Comparison of ENCODE assay signal across 7 mouse cellular contexts in genomic region chr1:180571721-180572120, GRCm38 (mm10). TPM values are rescaled to one million over a fixed set of nuclear protein-coding genes. Genes with fewer than 3 reads are reported as not detected.
DNase-seq lines count a peak whose midpoint lies in the region; ATAC-seq and TF ChIP-seq lines count a peak whose summit lies in the region.
"Not testable (repeated sequence)": the region's sequence is repeated elsewhere in the genome, so short reads cannot be mapped to it uniquely, and the experiment has no call there.

No protein-coding gene starts in this region.

- H3K4me1 ChIP-seq in cortical plate, adult 2 months (ENCODE audit: control insufficient read depth, insufficient read depth, low read length) = peaks cover 18% of the 10 kb centered on the region
- peaks cover 38% of the 10 kb centered on the region for H3K4me1 ChIP-seq in hindbrain, embryonic 13.5 days (replicated peaks)
- peaks cover 17% of the 10 kb centered on the region for H3K4me1 ChIP-seq in intestine, embryonic 16.5 days (ENCODE audit: control insufficient read depth, insufficient read depth, low read length)
- peaks cover 42% of the 10 kb centered on the region for H3K4me1 ChIP-seq in liver, embryonic 12.5 days
- H3K4me1 ChIP-seq in midbrain, embryonic 14.5 days (ENCODE audit: control insufficient read depth, insufficient read depth, low read length) = peaks cover 19% of the 10 kb centered on the region

- TF ChIP-seq CTCF in cortical plate, adult 2 months (IDR thresholded peaks at IDR 0.05; ENCODE audit: extremely low read depth, insufficient read depth, low read length) = not testable (repeated sequence)

- not testable (repeated sequence) for TF ChIP-seq POLR2A in cortical plate, adult 2 months (IDR thresholded peaks at IDR 0.05; ENCODE audit: extremely low read depth, insufficient read depth, low read length)

- not testable (repeated sequence) for ATAC-seq in hindbrain, embryonic 13.5 days (ENCODE audit: low FRiP score); intestine, embryonic 16.5 days; liver, embryonic 12.5 days; midbrain, embryonic 14.5 days (ENCODE audit: low FRiP score, low TSS enrichment)

- DNase-seq in ES-CJ7 (ENCODE audit: low read depth, low spot score) = peak; percentile 56
- DNase-seq in R1 (ENCODE audit: low read depth, low spot score) = peak; percentile 34
- not testable (repeated sequence) for DNase-seq in midbrain, embryonic 14.5 days

- H3K4me3 ChIP-seq in cortical plate, adult 2 months (ENCODE audit: insufficient read depth, low read length) = peak overlapping the region; percentile 11; the same call in 1 of the 2 replicates
- peak overlapping the region; percentile 95; the same call in 1 of the 2 replicates for H3K4me3 ChIP-seq in hindbrain, embryonic 13.5 days
- H3K4me3 ChIP-seq in intestine, embryonic 16.5 days (ENCODE audit: low read length); liver, embryonic 12.5 days; midbrain, embryonic 14.5 days (replicated peaks; ENCODE audit: low read depth, low read length): not testable (repeated sequence)

- H3K27ac ChIP-seq in cortical plate, adult 2 months (ENCODE audit: insufficient read depth, low read length); hindbrain, embryonic 13.5 days; intestine, embryonic 16.5 days (ENCODE audit: low read length); liver, embryonic 12.5 days; midbrain, embryonic 14.5 days (replicated peaks; ENCODE audit: low read depth, low read length): not testable (repeated sequence)

- not testable (repeated sequence) for H3K9ac ChIP-seq in hindbrain, embryonic 13.5 days; liver, embryonic 12.5 days; midbrain, embryonic 14.5 days (replicated peaks; ENCODE audit: low read length)
- H3K9ac ChIP-seq in intestine, embryonic 16.5 days (ENCODE audit: low read depth, low read length) = 0 out of 2 replicates have a peak overlapping the region, but pooled peaks have one; percentile 18

- peaks cover 44% of the 10 kb centered on the region for H3K36me3 ChIP-seq in hindbrain, embryonic 13.5 days
- not testable (repeated sequence) for H3K36me3 ChIP-seq in intestine, embryonic 16.5 days (ENCODE audit: control insufficient read depth, insufficient read depth, low read length)
- H3K36me3 ChIP-seq in liver, embryonic 12.5 days = peaks cover 53% of the 10 kb centered on the region
- H3K36me3 ChIP-seq in midbrain, embryonic 14.5 days (ENCODE audit: control insufficient read depth, insufficient read depth, low read length) = peaks cover 30% of the 10 kb centered on the region

- not testable (repeated sequence) for H3K27me3 ChIP-seq in hindbrain, embryonic 13.5 days; intestine, embryonic 16.5 days (replicated peaks; ENCODE audit: control insufficient read depth, insufficient read depth, low read length); liver, embryonic 12.5 days (replicated peaks); midbrain, embryonic 14.5 days (ENCODE audit: control insufficient read depth, insufficient read depth, low read length)

- WGBS in hindbrain, embryonic 13.5 days = 85% methylated on average over 6 of the region's 6 CpGs
- 83% methylated on average over 6 of the region's 6 CpGs for WGBS in intestine, embryonic 16.5 days
- WGBS in liver, embryonic 12.5 days (ENCODE audit: insufficient replicate concordance) = 73% methylated on average over 6 of the region's 6 CpGs
- 85% methylated on average over 6 of the region's 6 CpGs for WGBS in midbrain, embryonic 14.5 days

- peak overlapping the region; percentile 94; the same call in 1 of the 2 replicates for H3K4me2 ChIP-seq in hindbrain, embryonic 13.5 days
- not testable (repeated sequence) for H3K4me2 ChIP-seq in intestine, embryonic 16.5 days (ENCODE audit: low read depth, low read length)
- H3K4me2 ChIP-seq in liver, embryonic 12.5 days = peak overlapping the region; percentile 98
- 0 out of 2 replicates have a peak overlapping the region, but pooled peaks have one; percentile 96 for H3K4me2 ChIP-seq in midbrain, embryonic 14.5 days (ENCODE audit: low read length)

- H3K9me3 ChIP-seq in hindbrain, embryonic 13.5 days; intestine, embryonic 16.5 days (ENCODE audit: control insufficient read depth, low read length); liver, embryonic 12.5 days (replicated peaks); midbrain, embryonic 14.5 days (ENCODE audit: control insufficient read depth, low read length): not testable (repeated sequence)

RNA-seq across cellular contexts. Expression of gene Parp1, which starts 3.0 kb away (rescaled TPM):
- polyA plus RNA-seq in cortical plate, adult 2 months (2012; rRNA removed) = 55.9 and 62.9 TPM in 2 replicates
- polyA plus RNA-seq in hindbrain, embryonic 13.5 days (2015; fragmentation: Nextera tagmentation; extraction: Ambion mirVana) = 113 and 120 TPM in 2 replicates
- polyA plus RNA-seq in intestine, embryonic 16.5 days (2015; fragmentation: Nextera tagmentation; extraction: Ambion mirVana) = 90.2 and 93.8 TPM in 2 replicates
- 111 and 115 TPM in 2 replicates for polyA plus RNA-seq in liver, embryonic 12.5 days (2016; fragmentation: Nextera tagmentation; extraction: Ambion mirVana)
- 73.9 and 97.4 TPM in 2 replicates for polyA plus RNA-seq in midbrain, embryonic 14.5 days (2014; fragmentation: Nextera tagmentation; extraction: Ambion mirVana)
